Mouse (Mus musculus) limb, embryonic 14.5 days (tissue): ENCODE results near the gene Dcakd. TPM values are rescaled to one million over a fixed set of nuclear protein-coding genes. Genes with fewer than 3 reads are reported as not detected.

Experiments used
- ATAC-seq: fragments of 200-750 bp; cut with Nextera tagmentation; 2 replicates; pipeline ENCODE4 v1.8.0; 2017; ENCODE audit warnings: low read depth, moderate number of reproducible peaks, moderate TSS enrichment; ENCODE audit not compliant: low FRiP score
- DNase-seq: peaks from one replicate; pipeline ENCODE4 v3.0.0-alpha.2; 2015; ENCODE audit warnings: low spot score
- H3K27ac ChIP-seq: fragments of 300-500 bp; sonication (generic); replicated peaks from 2 replicates; pipeline ENCODE4 v1.5.1; 2014; ENCODE audit warnings: low read depth, mild to moderate bottlenecking, low read length, moderate library complexity, mixed read lengths
- H3K27me3 ChIP-seq: fragments of 300-500 bp; sonication (generic); 2 replicates; pipeline ENCODE4 v1.6.1; 2014; ENCODE audit warnings: low read length, mixed read lengths; ENCODE audit not compliant: control insufficient read depth, insufficient read depth
- H3K36me3 ChIP-seq: fragments of 300-500 bp; sonication (generic); 2 replicates; pipeline ENCODE4 v1.6.1; 2014; ENCODE audit warnings: mild to moderate bottlenecking, low read length, moderate library complexity, mixed read lengths; ENCODE audit not compliant: control insufficient read depth, insufficient read depth
- H3K4me1 ChIP-seq: fragments of 300-500 bp; sonication (generic); 2 replicates; pipeline ENCODE4 v1.6.1; 2014; ENCODE audit warnings: antibody characterized with exemption, low read length, mixed read lengths; ENCODE audit not compliant: control insufficient read depth, insufficient read depth
- H3K4me2 ChIP-seq: fragments of 300-500 bp; sonication (generic); replicated peaks from 2 replicates; pipeline ENCODE4 v1.6.1; 2014; ENCODE audit warnings: low read depth, mild to moderate bottlenecking, low read length, moderate library complexity; ENCODE audit not compliant: severe bottlenecking
- H3K4me3 ChIP-seq: fragments of 300-500 bp; sonication (generic); replicated peaks from 2 replicates; pipeline ENCODE4 v1.5.1; 2014; ENCODE audit warnings: low read length
- H3K9ac ChIP-seq: fragments of 300-500 bp; sonication (generic); 2 replicates; pipeline ENCODE4 v1.6.1; 2014; ENCODE audit warnings: mild to moderate bottlenecking, low read depth, low read length, moderate library complexity; ENCODE audit not compliant: severe bottlenecking
- H3K9me3 ChIP-seq: fragments of 300-500 bp; sonication (generic); 2 replicates; pipeline ENCODE4 v1.6.1; 2016; ENCODE audit warnings: low read length; ENCODE audit not compliant: control insufficient read depth
- POLR2A ChIP-seq: fragments of 200-500 bp; IDR thresholded peaks from 2 replicates; pipeline ENCODE4 v1.8.0; 2012; ENCODE audit warnings: inconsistent platforms, mild to moderate bottlenecking, moderate library complexity, borderline replicate concordance; ENCODE audit not compliant: insufficient read depth, insufficient read length; ENCODE audit errors: extremely low read depth
- WGBS: fragments of 180-500 bp; shearing (Covaris S2); extraction: QIAGEN DNeasy Blood & Tissue Kit; methylation state at CpG from one replicate; pipeline ENCODE4 v1.1.7; 2014; 5-methylcytosine and 5-hydroxymethylcytosine counted together
- microRNA-seq: library from miRNA; unstranded; fragments of <30 nt; microRNA quantifications from one replicate; pipeline ENCODE4, GENCODE M21; 2016
- polyA plus RNA-seq, 2 experiments: library from polyadenylated mRNA; depleted of rRNA in 1 of 2; stranded (reverse) in 1 of 2; unstranded in 1 of 2; fragments of >200 nt; fragmentation: Nextera tagmentation in 1 of 2; extraction: Ambion mirVana in 1 of 2; gene quantifications; 2 replicates each; pipeline versions ENCODE4 v1.2.1 to v1.2.3; 2012 to 2014

Dcakd gene
- polyA plus RNA-seq, 2 experiments: 173 to 182 TPM

GRCm38 (mm10) chr11:102948043-102948961, 79.8 kb downstream of the Dcakd start:
- 2% methylated on average over 51 of the region's 51 CpGs for WGBS
- Histone ChIP-seq H3K4me1 (peaks cover 27% of the 10 kb centered on the region), H3K9ac (peak overlapping the region; percentile 56), H3K4me3 (peak overlapping the region; percentile 49), H3K9me3 (no peaks in the 10 kb centered on the region), H3K27me3 (peaks cover 79% of the 10 kb centered on the region), H3K27ac (no peak overlapping the region), H3K36me3 (no peaks in the 10 kb centered on the region), H3K4me2 (peak overlapping the region; percentile 73)
- ATAC-seq (no peak), DNase-seq (peak; percentile 34)
- no peak for TF ChIP-seq POLR2A

DNA sequence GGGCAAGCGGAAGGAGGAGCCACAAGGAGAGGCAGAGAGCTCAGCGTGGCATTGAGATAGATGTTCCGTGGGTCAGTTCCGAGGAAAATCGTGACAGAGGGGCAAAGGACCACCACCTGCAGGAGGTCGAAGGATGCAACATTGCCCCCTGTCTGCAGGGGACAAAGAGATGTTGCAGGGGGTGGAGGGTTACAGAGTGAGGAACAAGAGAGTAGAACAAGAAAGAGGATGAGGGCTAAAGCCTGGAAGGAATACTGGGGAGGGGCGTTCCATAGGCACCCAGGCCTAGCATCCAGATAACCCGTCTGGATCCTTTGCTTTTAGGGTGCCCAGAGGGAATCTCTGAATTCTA, 81.2 kb downstream of the Dcakd start:
- H3K36me3 ChIP-seq: no peaks in the 10 kb centered on the region
- no peak for DNase-seq
- 8% methylated on average over 8 of the region's 8 CpGs for WGBS
- H3K9ac ChIP-seq: no peak overlapping the region
- H3K4me1 ChIP-seq: peaks cover 27% of the 10 kb centered on the region
- H3K27ac ChIP-seq: no peak overlapping the region
- no peak for TF ChIP-seq POLR2A
- H3K4me2 ChIP-seq: peak overlapping the region; percentile 66
- 0 out of 2 replicates have a peak, but pooled peaks have one; percentile 1 for ATAC-seq
- H3K27me3 ChIP-seq: peaks cover 90% of the 10 kb centered on the region
- H3K9me3 ChIP-seq: no peaks in the 10 kb centered on the region
- H3K4me3 ChIP-seq: peak overlapping the region; percentile 37

DNA sequence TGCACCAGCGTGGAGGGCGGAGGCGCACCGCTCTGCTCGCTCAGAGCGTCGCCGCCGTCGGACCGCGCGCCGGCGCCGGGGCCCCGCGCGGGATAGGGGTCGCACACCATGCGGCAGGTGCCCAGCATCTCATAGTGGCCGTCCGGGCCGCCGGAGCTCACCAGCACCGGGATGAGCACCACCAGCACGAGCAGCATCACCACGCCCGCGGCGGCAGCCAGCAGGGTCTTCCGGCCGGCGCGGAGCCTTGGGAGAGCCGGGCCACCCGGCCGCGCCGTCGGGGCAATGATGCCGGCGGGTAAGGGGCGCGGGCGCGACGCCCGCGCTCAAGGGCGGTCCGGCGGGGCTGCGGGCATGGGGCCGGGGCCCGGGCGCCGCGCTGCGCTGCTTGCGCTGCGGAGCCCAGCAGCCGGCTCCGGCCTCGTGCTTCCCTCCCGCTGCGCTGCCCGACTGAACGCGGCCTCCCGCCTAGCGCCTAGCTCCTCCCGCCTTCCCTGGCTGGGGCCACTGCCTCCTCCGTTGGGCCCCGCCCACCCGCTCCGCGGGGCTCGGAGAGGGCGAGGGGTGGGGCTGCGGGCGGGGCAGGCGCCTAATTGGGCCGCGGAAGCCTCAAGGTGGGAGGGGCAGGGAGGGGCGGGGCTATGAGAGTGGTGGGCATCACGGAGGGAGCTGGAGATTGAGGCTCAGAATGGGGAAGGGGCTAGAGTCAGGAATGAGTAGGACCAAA, 81.7 kb downstream of the Dcakd start, which contains the start of gene C1ql1:
Gene C1ql1 (minus strand): TSS at position 424 of the 727 bp plus-strand sequence.
- Histone ChIP-seq H3K4me3 (peak within 1 kb of the TSS; percentile 37), H3K9ac (peak within 1 kb of the TSS; percentile 54), H3K4me2 (peak within 1 kb of the TSS; percentile 66), H3K36me3 (no peaks in the 10 kb centered on the region), H3K4me1 (peaks cover 27% of the 10 kb centered on the region), H3K9me3 (no peaks in the 10 kb centered on the region), H3K27ac (no peak within 1 kb of the TSS), H3K27me3 (peaks cover 92% of the 10 kb centered on the region)
- DNase-seq: peak; percentile 87
- TF ChIP-seq POLR2A: 0 out of 2 replicates have a peak, but pooled peaks have one; percentile 25
- under 1% methylated on average over 62 of the region's 87 CpGs for WGBS
- ATAC-seq: peak; percentile 92

DNA sequence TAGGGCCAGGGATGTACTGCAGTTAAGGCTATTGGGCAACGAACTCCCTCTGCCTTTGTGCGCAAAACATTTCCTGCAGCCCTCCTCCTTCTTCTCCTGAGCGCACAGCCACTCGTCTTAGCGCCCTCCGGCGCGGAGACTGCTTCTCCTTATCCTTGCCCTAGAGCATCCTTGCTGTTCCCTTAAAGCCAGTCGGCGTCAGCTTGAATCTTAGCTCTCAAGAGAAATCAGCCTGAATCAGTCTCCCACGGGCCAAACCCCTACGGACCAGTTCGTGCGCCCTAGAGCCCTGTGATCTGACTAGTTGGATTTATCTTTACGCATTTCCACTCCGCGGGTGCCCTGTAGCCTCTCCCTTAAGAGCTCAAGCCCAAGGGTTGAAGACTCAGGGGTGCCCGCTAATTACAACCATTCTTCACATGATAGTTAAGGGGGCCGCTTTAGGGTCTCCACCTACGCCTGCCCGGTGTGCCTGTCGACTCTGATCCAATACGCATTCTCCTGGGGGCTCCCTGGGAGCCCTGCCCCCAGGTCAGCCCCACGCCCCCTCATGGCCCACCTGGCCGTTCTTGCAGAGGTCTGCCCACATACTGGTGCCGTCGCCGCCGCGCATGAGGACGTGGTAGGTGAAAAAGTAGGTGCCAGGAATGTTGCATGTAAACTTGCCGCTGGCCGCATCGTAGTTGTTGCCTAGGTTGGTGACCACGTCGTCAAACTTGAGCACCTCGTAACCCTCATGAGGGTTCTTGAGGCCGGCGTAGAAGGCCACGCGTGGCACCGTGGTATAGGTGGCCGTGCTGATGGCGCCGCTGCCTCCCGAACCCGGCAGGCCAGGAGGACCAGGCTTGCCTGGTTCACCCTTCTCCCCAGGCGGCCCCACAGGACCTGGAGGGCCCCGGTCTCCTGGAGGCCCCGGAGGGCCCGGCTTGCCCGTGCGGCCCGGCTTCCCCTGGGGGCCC, 82.5 kb downstream of the Dcakd start:
- ATAC-seq (no peak; the same call in 1 of the 2 replicates), DNase-seq (no peak)
- no peaks in the 10 kb centered on the region for H3K36me3 ChIP-seq
- H3K4me1 ChIP-seq: peaks cover 27% of the 10 kb centered on the region
- H3K9ac ChIP-seq: peak overlapping the region; percentile 54; the same call in 1 of the 2 replicates
- TF ChIP-seq POLR2A: no peak
- no peaks in the 10 kb centered on the region for H3K9me3 ChIP-seq
- WGBS: 3% methylated on average over 53 of the region's 54 CpGs
- peaks cover 85% of the 10 kb centered on the region for H3K27me3 ChIP-seq
- peak overlapping the region; percentile 66 for H3K4me2 ChIP-seq
- peak overlapping the region; percentile 37 for H3K4me3 ChIP-seq
- H3K27ac ChIP-seq: no peak overlapping the region

Small RNAs within 50 kb of the gene (microRNA-seq; reads per million reads assigned to microRNA genes)
- gene Mir6931: not detected

Other genes with a start within 250 kb of the Dcakd start
- 76.6 and 80.0 TPM in 2 replicates for gene Gjc1, start 208.6 kb downstream of the Dcakd start, polyA plus RNA-seq (2012; rRNA removed)
- gene Gjc1, start 208.6 kb downstream of the Dcakd start, polyA plus RNA-seq (2014; fragmentation: Nextera tagmentation; extraction: Ambion mirVana): 59.6 and 67.5 TPM in 2 replicates
- not detected in 2 replicates for gene Higd1b, start 192.5 kb downstream of the Dcakd start, polyA plus RNA-seq (2012; rRNA removed)
- 0.43 and 0.48 TPM in 2 replicates for gene Higd1b, start 192.5 kb downstream of the Dcakd start, polyA plus RNA-seq (2014; fragmentation: Nextera tagmentation; extraction: Ambion mirVana)
- 95.0 and 113 TPM in 2 replicates for gene Eftud2, start 147.3 kb downstream of the Dcakd start, polyA plus RNA-seq (2012; rRNA removed)
- 137 and 149 TPM in 2 replicates for gene Eftud2, start 147.3 kb downstream of the Dcakd start, polyA plus RNA-seq (2014; fragmentation: Nextera tagmentation; extraction: Ambion mirVana)
- gene Ccdc103, start 147.1 kb downstream of the Dcakd start, polyA plus RNA-seq (2012; rRNA removed): 0.34 and 0.41 TPM in 2 replicates
- 0.50 and 1.0 TPM in 2 replicates for gene Ccdc103, start 147.1 kb downstream of the Dcakd start, polyA plus RNA-seq (2014; fragmentation: Nextera tagmentation; extraction: Ambion mirVana)
- gene Fam187a, start 143.2 kb downstream of the Dcakd start, polyA plus RNA-seq (2012; rRNA removed): 0.04 TPM in 1 of 2 replicates, not detected in the other
- not detected in 2 replicates for gene Fam187a, start 143.2 kb downstream of the Dcakd start, polyA plus RNA-seq (2014; fragmentation: Nextera tagmentation; extraction: Ambion mirVana)
- gene Gfap, start 127.4 kb downstream of the Dcakd start, polyA plus RNA-seq (2012; rRNA removed): 0.48 and 0.65 TPM in 2 replicates
- gene Gfap, start 127.4 kb downstream of the Dcakd start, polyA plus RNA-seq (2014; fragmentation: Nextera tagmentation; extraction: Ambion mirVana): 0.48 and 0.50 TPM in 2 replicates
- 24.5 and 30.3 TPM in 2 replicates for gene Kif18b, start 103.2 kb downstream of the Dcakd start, polyA plus RNA-seq (2012; rRNA removed)
- 6.1 and 7.2 TPM in 2 replicates for gene Kif18b, start 103.2 kb downstream of the Dcakd start, polyA plus RNA-seq (2014; fragmentation: Nextera tagmentation; extraction: Ambion mirVana)
- 3.3 and 4.8 TPM in 2 replicates for gene C1ql1, start 81.6 kb downstream of the Dcakd start, polyA plus RNA-seq (2012; rRNA removed)
- gene C1ql1, start 81.6 kb downstream of the Dcakd start, polyA plus RNA-seq (2014; fragmentation: Nextera tagmentation; extraction: Ambion mirVana): 1.9 and 3.8 TPM in 2 replicates
- gene Nmt1, start 143 bp downstream of the Dcakd start, polyA plus RNA-seq (2012; rRNA removed): 45.9 and 48.9 TPM in 2 replicates
- 50.2 and 53.9 TPM in 2 replicates for gene Nmt1, start 143 bp downstream of the Dcakd start, polyA plus RNA-seq (2014; fragmentation: Nextera tagmentation; extraction: Ambion mirVana)
- gene Plcd3, start 73.3 kb upstream of the Dcakd start, polyA plus RNA-seq (2012; rRNA removed): 10.3 and 13.2 TPM in 2 replicates
- 3.8 and 4.9 TPM in 2 replicates for gene Plcd3, start 73.3 kb upstream of the Dcakd start, polyA plus RNA-seq (2014; fragmentation: Nextera tagmentation; extraction: Ambion mirVana)
- 11.2 and 14.2 TPM in 2 replicates for gene Acbd4, start 73.3 kb upstream of the Dcakd start, polyA plus RNA-seq (2012; rRNA removed)
- gene Acbd4, start 73.3 kb upstream of the Dcakd start, polyA plus RNA-seq (2014; fragmentation: Nextera tagmentation; extraction: Ambion mirVana): 20.2 and 25.2 TPM in 2 replicates
- gene Hexim1, start 87.9 kb upstream of the Dcakd start, polyA plus RNA-seq (2012; rRNA removed): 17.7 and 21.1 TPM in 2 replicates
- gene Hexim1, start 87.9 kb upstream of the Dcakd start, polyA plus RNA-seq (2014; fragmentation: Nextera tagmentation; extraction: Ambion mirVana): 7.5 and 8.4 TPM in 2 replicates
- gene Hexim2, start 104.1 kb upstream of the Dcakd start, polyA plus RNA-seq (2012; rRNA removed): 9.4 and 10.8 TPM in 2 replicates
- 8.6 and 11.1 TPM in 2 replicates for gene Hexim2, start 104.1 kb upstream of the Dcakd start, polyA plus RNA-seq (2014; fragmentation: Nextera tagmentation; extraction: Ambion mirVana)
- gene Fmnl1, start 142.8 kb upstream of the Dcakd start, polyA plus RNA-seq (2012; rRNA removed): 3.7 and 3.8 TPM in 2 replicates
- 2.5 and 2.6 TPM in 2 replicates for gene Fmnl1, start 142.8 kb upstream of the Dcakd start, polyA plus RNA-seq (2014; fragmentation: Nextera tagmentation; extraction: Ambion mirVana)
- 0.56 and 0.57 TPM in 2 replicates for gene 1700023F06Rik, start 180.2 kb upstream of the Dcakd start, polyA plus RNA-seq (2012; rRNA removed)
- 0.88 and 1.5 TPM in 2 replicates for gene 1700023F06Rik, start 180.2 kb upstream of the Dcakd start, polyA plus RNA-seq (2014; fragmentation: Nextera tagmentation; extraction: Ambion mirVana)
- not detected in 2 replicates for gene Spata32, start 190.1 kb upstream of the Dcakd start, polyA plus RNA-seq (2012; rRNA removed)
- gene Spata32, start 190.1 kb upstream of the Dcakd start, polyA plus RNA-seq (2014; fragmentation: Nextera tagmentation; extraction: Ambion mirVana): not detected in 2 replicates
- gene Map3k14, start 239.1 kb upstream of the Dcakd start, polyA plus RNA-seq (2012; rRNA removed): 10.0 and 11.6 TPM in 2 replicates
- 4.0 and 4.6 TPM in 2 replicates for gene Map3k14, start 239.1 kb upstream of the Dcakd start, polyA plus RNA-seq (2014; fragmentation: Nextera tagmentation; extraction: Ambion mirVana)